Mouse (Mus musculus) midbrain, embryonic 10.5 days (tissue): Measurements from ENCODE around the gene Tnip1. TPM values are rescaled to one million over a fixed set of nuclear protein-coding genes. Genes with fewer than 3 reads are reported as not detected.

ENCODE experiments used
- DNase-seq: peaks from one replicate; pipeline ENCODE4 v3.0.0-alpha.2; 2017; ENCODE audit warnings: low spot score
- H3K27ac ChIP-seq: fragments of 300-500 bp; sonication (generic); replicated peaks from 2 replicates; pipeline ENCODE4 v1.5.1; 2016; ENCODE audit warnings: mild to moderate bottlenecking
- H3K27me3 ChIP-seq: fragments of 300-500 bp; sonication (generic); 2 replicates; pipeline ENCODE4 v1.6.1; 2016; ENCODE audit warnings: low read depth, mild to moderate bottlenecking; ENCODE audit not compliant: poor library complexity, severe bottlenecking
- H3K36me3 ChIP-seq: fragments of 300-500 bp; sonication (generic); 2 replicates; pipeline ENCODE4 v1.6.1; 2016; ENCODE audit warnings: mild to moderate bottlenecking, moderate library complexity
- H3K4me1 ChIP-seq: fragments of 300-500 bp; sonication (generic); 2 replicates; pipeline ENCODE4 v1.6.1; 2016
- H3K4me3 ChIP-seq: fragments of 300-500 bp; sonication (generic); 2 replicates; pipeline ENCODE4 v1.5.1; 2016; ENCODE audit warnings: mild to moderate bottlenecking, moderate library complexity
- H3K9me3 ChIP-seq: fragments of 300-500 bp; sonication (generic); replicated peaks from 2 replicates; pipeline ENCODE4 v1.6.1; 2016; ENCODE audit warnings: mild to moderate bottlenecking
- WGBS: fragments of 180-500 bp; shearing (Covaris S2); methylation state at CpG from one replicate; pipeline ENCODE4 v1.1.7; 2016; 5-methylcytosine and 5-hydroxymethylcytosine counted together
- polyA plus RNA-seq: library from polyadenylated mRNA; unstranded; fragments of >200 nt; fragmentation: Nextera tagmentation; extraction: Ambion mirVana; gene quantifications from 2 replicates; pipeline ENCODE4 v1.2.1, GENCODE M21; 2016

Tnip1 gene
- 9.5 and 11.6 TPM in 2 replicates for polyA plus RNA-seq

DNA sequence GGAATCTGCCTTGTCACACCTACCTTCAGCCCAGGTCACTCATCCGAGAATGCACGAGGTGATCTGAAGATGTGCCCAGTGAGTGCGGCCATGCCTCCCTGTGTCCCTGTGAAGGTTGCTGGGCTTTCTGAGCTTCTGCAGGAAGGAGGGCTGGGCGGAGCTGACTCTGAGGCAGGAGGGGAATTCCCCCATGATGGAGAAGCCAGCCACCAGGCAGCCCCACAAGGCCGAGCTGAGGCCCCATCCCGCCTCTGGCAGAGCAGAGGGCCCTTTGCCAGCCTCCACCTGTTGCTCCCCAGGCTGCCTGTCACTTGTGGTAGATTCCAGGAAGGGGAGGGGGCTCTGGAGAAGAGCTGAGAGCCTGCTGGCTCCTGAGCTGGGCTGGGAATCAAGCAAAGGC lies at the start of gene Tnip1:
Gene Tnip1, minus strand, starts transcription at position 108 of the 400 bp plus-strand sequence.
- no peaks in the 10 kb centered on the region for H3K9me3 ChIP-seq
- peak within 1 kb of the TSS; percentile 63 for H3K27ac ChIP-seq
- no peaks in the 10 kb centered on the region for H3K27me3 ChIP-seq
- H3K4me3 ChIP-seq = no peak within 1 kb of the TSS
- 42% methylated on average over 6 of the region's 6 CpGs for WGBS
- no peak for DNase-seq
- H3K4me1 ChIP-seq = peaks cover 8% of the 10 kb centered on the region; the same call in 1 of the 2 replicates
- H3K36me3 ChIP-seq = no peaks in the 10 kb centered on the region

DNA sequence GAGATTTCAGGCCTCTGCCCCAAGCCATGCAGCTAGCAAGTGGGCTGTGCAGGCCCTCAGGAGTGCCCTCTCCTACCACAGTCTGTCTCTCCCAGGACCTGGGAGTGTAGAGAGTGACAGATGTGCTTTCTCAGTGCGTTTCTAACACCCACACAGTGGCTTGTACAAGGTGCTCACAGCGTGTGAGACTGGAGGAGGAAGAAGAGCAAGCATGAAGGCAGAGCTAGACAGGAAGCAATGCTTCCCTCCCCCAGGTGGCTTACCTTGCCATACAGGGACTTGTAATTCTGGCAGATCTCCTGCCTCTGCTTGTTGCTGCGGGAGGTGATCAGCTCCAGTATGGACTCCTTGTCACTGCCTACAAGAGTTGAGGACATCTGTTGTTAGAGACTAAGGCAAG lies 48.7 kb upstream of the Tnip1 start:
- H3K27me3 ChIP-seq = no peaks in the 10 kb centered on the region
- no peak overlapping the region for H3K4me3 ChIP-seq
- H3K9me3 ChIP-seq = no peaks in the 10 kb centered on the region
- peaks cover 6% of the 10 kb centered on the region; the same call in 1 of the 2 replicates for H3K4me1 ChIP-seq
- no peak for DNase-seq
- peaks cover 25% of the 10 kb centered on the region for H3K36me3 ChIP-seq
- no peak overlapping the region for H3K27ac ChIP-seq
- 90% methylated on average over 3 of the region's 3 CpGs for WGBS

- peaks cover 30% of the 10 kb centered on the region for H3K36me3 ChIP-seq
- no peaks in the 10 kb centered on the region for H3K27me3 ChIP-seq
- 90% methylated on average over 6 of the region's 6 CpGs for WGBS
- no peak overlapping the region for H3K4me3 ChIP-seq
- peaks cover 3% of the 10 kb centered on the region; the same call in 1 of the 2 replicates for H3K4me1 ChIP-seq
- no peak overlapping the region for H3K27ac ChIP-seq
- no peaks in the 10 kb centered on the region for H3K9me3 ChIP-seq
- DNase-seq = no peak
Measured at GRCm38 (mm10) chr11:55008230-55008629, 45.5 kb upstream of the Tnip1 start.

GRCm38 (mm10) chr11:55005684-55006083 lies 43.0 kb upstream of the Tnip1 start:
- Histone ChIP-seq H3K27ac (no peak overlapping the region), H3K4me1 (no peaks in the 10 kb centered on the region), H3K9me3 (peaks cover 4% of the 10 kb centered on the region; the same call in 1 of the 2 replicates), H3K36me3 (peaks cover 35% of the 10 kb centered on the region), H3K27me3 (no peaks in the 10 kb centered on the region), H3K4me3 (no peak overlapping the region)
- no peak for DNase-seq
- 84% methylated on average over 5 of the region's 5 CpGs for WGBS

DNA sequence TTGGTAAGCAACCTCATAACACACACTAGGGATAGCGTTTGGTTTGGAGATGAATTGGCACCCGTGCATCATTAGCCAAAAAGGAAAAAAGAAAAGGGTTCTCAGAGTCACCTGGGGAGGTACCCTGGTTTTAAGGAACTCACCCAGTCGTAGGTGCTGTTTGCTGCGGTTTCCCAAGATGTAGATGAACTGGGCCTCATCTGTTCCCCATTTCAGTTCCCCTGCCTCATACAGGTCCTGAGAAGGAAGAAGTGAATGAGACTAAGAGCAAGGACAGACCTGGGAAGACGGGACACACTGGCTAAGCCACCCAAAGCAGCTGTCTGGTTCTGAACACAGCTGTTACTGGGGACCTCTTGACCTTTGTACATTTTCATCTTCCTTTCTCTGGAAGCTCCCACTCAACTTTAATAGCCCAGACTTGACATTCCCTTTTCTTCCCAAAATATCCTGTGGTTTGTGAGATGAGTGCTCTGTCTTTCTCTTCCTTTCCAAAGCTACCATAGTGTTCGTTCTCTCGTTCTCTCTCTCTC lies 42.3 kb upstream of the Tnip1 start:
- Histone ChIP-seq H3K4me1 (no peaks in the 10 kb centered on the region), H3K9me3 (peaks cover 5% of the 10 kb centered on the region; the same call in 1 of the 2 replicates), H3K4me3 (no peak overlapping the region), H3K27me3 (no peaks in the 10 kb centered on the region), H3K36me3 (peaks cover 36% of the 10 kb centered on the region), H3K27ac (no peak overlapping the region)
- 83% methylated on average over 7 of the region's 7 CpGs for WGBS
- DNase-seq = no peak

DNA sequence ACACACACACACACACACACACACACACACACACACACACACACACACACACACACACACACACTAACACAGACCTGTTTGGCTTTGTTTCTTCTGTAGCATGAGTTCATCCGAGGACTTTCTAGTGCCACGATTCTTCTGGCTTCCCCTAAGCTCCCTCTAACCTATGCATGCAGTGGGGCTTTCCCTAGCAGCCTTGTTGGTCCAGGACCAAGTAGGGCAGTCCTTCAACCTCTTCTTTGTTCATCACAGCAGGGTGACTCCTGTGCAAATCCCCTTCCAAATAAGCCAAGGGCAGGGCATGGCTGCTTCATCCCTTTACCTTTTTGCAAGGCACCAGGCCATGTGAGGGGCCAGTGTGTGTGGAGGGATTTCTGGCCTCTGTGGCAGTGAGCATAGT lies 36.0 kb upstream of the Tnip1 start:
- no peak for DNase-seq
- Histone ChIP-seq H3K27ac (no peak overlapping the region), H3K36me3 (peaks cover 13% of the 10 kb centered on the region), H3K4me1 (peaks cover 9% of the 10 kb centered on the region), H3K9me3 (peaks cover 5% of the 10 kb centered on the region; the same call in 1 of the 2 replicates), H3K27me3 (no peaks in the 10 kb centered on the region), H3K4me3 (no peak overlapping the region)
- 52% methylated on average over 2 of the region's 2 CpGs for WGBS

- peaks cover 5% of the 10 kb centered on the region; the same call in 1 of the 2 replicates for H3K9me3 ChIP-seq
- 2% methylated on average over 12 of the region's 12 CpGs for WGBS
- H3K27me3 ChIP-seq = no peaks in the 10 kb centered on the region
- peak; percentile 70 for DNase-seq
- no peak overlapping the region for H3K27ac ChIP-seq
- H3K36me3 ChIP-seq = peaks cover 13% of the 10 kb centered on the region
- H3K4me3 ChIP-seq = no peak overlapping the region
- H3K4me1 ChIP-seq = peaks cover 9% of the 10 kb centered on the region
Measured at GRCm38 (mm10) chr11:54998284-54998683, 35.6 kb upstream of the Tnip1 start.

GRCm38 (mm10) chr11:54996176-54996575 lies 33.5 kb upstream of the Tnip1 start:
- Histone ChIP-seq H3K9me3 (peaks cover 5% of the 10 kb centered on the region; the same call in 1 of the 2 replicates), H3K27me3 (no peaks in the 10 kb centered on the region), H3K4me1 (peaks cover 9% of the 10 kb centered on the region), H3K4me3 (no peak overlapping the region), H3K36me3 (peaks cover 9% of the 10 kb centered on the region), H3K27ac (no peak overlapping the region)
- DNase-seq = no peak
- 63% methylated on average over 7 of the region's 7 CpGs for WGBS

- DNase-seq = no peak
- Histone ChIP-seq H3K36me3 (no peaks in the 10 kb centered on the region), H3K9me3 (no peaks in the 10 kb centered on the region), H3K4me1 (no peaks in the 10 kb centered on the region), H3K4me3 (no peak overlapping the region), H3K27me3 (no peaks in the 10 kb centered on the region), H3K27ac (no peak overlapping the region)
Measured at GRCm38 (mm10) chr11:54989920-54990319, 27.2 kb upstream of the Tnip1 start.

DNA sequence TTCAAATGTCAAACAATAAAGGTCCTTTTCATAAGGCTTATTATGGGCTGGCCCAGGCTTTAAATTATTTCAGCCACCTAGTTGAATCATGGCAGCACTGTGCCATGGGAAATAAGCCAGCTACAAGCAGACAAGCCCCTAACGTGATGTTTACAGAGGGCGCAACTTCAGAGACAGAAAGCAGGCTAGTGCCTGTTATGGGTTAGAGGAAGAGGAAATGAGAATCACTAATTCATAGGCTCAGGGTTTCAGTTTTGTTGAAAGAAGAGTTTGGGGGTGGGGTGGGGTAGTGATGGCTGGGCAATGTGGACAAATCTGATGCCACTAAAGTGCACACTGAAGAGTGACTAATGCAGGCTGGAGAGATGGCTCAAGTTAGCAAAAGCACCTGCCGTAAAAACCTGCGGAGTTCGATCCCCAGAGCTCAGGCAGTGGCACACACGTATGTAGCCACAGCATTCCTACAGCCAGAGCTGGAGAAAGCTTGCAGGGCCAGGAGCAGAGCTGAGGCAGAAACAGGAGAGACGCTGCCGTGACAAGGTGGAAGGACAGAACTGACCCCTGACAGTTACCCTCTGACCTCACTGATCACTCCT lies 26.1 kb upstream of the Tnip1 start:
- 81% methylated on average over 8 of the region's 8 CpGs for WGBS
- no peak overlapping the region for H3K27ac ChIP-seq
- no peak for DNase-seq
- no peaks in the 10 kb centered on the region for H3K36me3 ChIP-seq
- H3K4me3 ChIP-seq = no peak overlapping the region
- no peaks in the 10 kb centered on the region for H3K4me1 ChIP-seq
- H3K9me3 ChIP-seq = no peaks in the 10 kb centered on the region
- no peaks in the 10 kb centered on the region for H3K27me3 ChIP-seq

DNA sequence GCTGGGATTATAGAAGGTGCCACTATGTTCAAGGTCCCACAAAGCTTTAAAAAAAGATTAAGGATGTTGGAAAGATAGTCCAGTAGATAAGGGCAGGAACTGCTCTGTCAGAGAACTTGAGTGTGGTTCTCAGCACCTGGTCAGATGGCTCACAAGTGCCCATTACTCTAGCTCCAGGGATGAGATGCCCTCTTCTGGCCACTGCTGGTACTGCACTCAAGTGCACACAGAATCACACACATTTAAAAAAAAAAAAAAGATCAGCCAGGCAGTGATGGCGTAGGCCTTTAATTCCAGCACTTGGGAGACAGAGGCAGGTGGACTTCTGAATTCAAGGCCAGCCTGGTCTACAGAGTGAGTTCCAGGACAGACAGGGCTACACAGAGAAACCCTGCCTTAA lies 25.3 kb upstream of the Tnip1 start:
- 83% methylated on average over 1 of the region's 1 CpGs for WGBS
- peak; percentile 49 for DNase-seq
- Histone ChIP-seq H3K27ac (no peak overlapping the region), H3K36me3 (no peaks in the 10 kb centered on the region), H3K4me1 (no peaks in the 10 kb centered on the region), H3K4me3 (no peak overlapping the region), H3K27me3 (no peaks in the 10 kb centered on the region), H3K9me3 (no peaks in the 10 kb centered on the region)

GRCm38 (mm10) chr11:54985086-54985485 lies 22.4 kb upstream of the Tnip1 start:
- WGBS = 84% methylated on average over 3 of the region's 3 CpGs
- no peak for DNase-seq
- H3K36me3 ChIP-seq = peaks cover 6% of the 10 kb centered on the region
- no peak overlapping the region for H3K4me3 ChIP-seq
- no peaks in the 10 kb centered on the region for H3K4me1 ChIP-seq
- no peaks in the 10 kb centered on the region for H3K9me3 ChIP-seq
- H3K27me3 ChIP-seq = no peaks in the 10 kb centered on the region
- no peak overlapping the region for H3K27ac ChIP-seq

DNA sequence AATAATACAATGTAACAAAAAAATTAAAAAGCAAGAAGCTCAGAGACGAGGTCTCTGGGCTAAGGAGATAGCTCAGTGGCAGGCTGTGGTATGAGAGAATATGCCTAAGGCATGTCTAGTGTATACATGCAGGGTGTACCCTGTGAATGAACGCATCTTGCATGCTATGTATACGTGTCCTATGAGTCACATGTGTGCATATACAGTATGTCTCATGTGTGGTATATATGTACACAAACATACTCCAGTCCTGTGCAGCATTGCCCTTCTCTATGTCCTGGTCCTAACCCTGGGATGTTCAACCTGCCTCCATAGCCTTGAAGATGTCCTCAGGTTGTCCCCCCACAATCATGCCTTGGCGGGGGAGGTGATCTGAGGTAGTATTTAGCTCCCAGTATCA lies 21.9 kb upstream of the Tnip1 start:
- no peaks in the 10 kb centered on the region for H3K27me3 ChIP-seq
- H3K4me1 ChIP-seq = no peaks in the 10 kb centered on the region
- H3K9me3 ChIP-seq = no peaks in the 10 kb centered on the region
- H3K4me3 ChIP-seq = no peak overlapping the region
- H3K36me3 ChIP-seq = peaks cover 6% of the 10 kb centered on the region
- WGBS = 60% methylated on average over 4 of the region's 4 CpGs
- H3K27ac ChIP-seq = no peak overlapping the region
- no peak for DNase-seq
